Mouse (Mus musculus): ENCODE results near the gene Sh3pxd2a. TPM values are rescaled to one million over a fixed set of nuclear protein-coding genes. Genes with fewer than 3 reads are reported as not detected.

Gene Sh3pxd2a
- total and polyA plus RNA-seq, 3 experiments, result 1.3 to 4.6 (median 3.2) TPM

DNA sequence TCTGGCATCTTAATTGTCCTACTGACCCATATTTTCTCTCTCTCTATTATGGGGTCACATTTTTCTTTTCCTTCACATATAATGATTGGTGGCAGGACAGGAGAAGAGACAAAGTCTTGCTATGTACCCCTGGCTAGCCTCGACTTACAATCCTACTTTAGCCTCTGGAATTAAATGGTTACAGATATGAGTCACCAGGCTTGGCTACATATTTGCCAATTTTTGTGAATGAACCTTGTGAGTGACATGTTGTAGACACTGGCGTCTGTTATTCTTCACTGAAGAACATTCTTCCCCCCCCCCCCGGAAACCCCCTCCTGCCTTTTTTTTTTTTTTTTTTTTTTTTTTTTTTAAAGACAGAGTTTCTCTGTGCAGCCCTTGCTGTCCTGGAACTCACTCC lies 19.1 kb upstream of the Sh3pxd2a start:
- Histone ChIP-seq H3K9ac (ENCODE audit: insufficient read depth, low read depth) (no peak overlapping the region), H3K4me3 (replicated peaks in 1 of 3; ENCODE audit: low read depth in 2 of 3, low read length in 2 of 3, poor library complexity in 1 of 3) (no peak overlapping the region), H3K79me2 (replicated peaks; ENCODE audit: control insufficient read depth, extremely low read depth, insufficient read depth, poor library complexity, severe bottlenecking) (no peaks in the 10 kb centered on the region), H3K36me3 (replicated peaks in 1 of 2; ENCODE audit: control insufficient read depth in 1 of 2, insufficient read depth in 1 of 2, low read length in 1 of 2) (no peaks in the 10 kb centered on the region), H3K4me2 (ENCODE audit: insufficient read depth, low read depth, poor library complexity, severe bottlenecking) (no peak overlapping the region), H3K4me1 (ENCODE audit: control insufficient read depth in 1 of 2, insufficient read depth in 2 of 2) (peaks cover 9 to 22% of the 10 kb centered on the region in 2 experiments), H3K9me3 (replicated peaks; ENCODE audit: low read length) (peaks cover 6% of the 10 kb centered on the region), H3K27me3 (replicated peaks) (no peaks in the 10 kb centered on the region), H3K27ac (ENCODE audit: insufficient read depth, low read depth) (no peak overlapping the region)
- peak; percentile 34; the same call in 1 of the 2 replicates for TF ChIP-seq ZNF384 (IDR thresholded peaks at IDR 0.05; ENCODE audit: low read depth, low read length)
- TF ChIP-seq MXI1 (IDR thresholded peaks at IDR 0.05; ENCODE audit: low read depth, low read length), result no peak
- dilution Hi-C loops (cut with MboI; ENCODE audit: extremely low pct_ligation_motif_present, extremely low pct_unique_long_range_greater_than_20kb, low sequenced_read_pairs), result no loop called here
- no peak for DNase-seq (ENCODE audit: extremely low read depth)
- in situ Hi-C loops (cut with MboI; ENCODE audit: low pct_ligation_motif_present, low pct_unique_long_range_greater_than_20kb, low sequenced_read_pairs), result no loop called here

- H3K4me3 ChIP-seq (replicated peaks in 1 of 3; ENCODE audit: low read depth in 2 of 3, low read length in 2 of 3, poor library complexity in 1 of 3), result no peak overlapping the region
- in situ Hi-C loops (cut with MboI; ENCODE audit: low pct_ligation_motif_present, low pct_unique_long_range_greater_than_20kb, low sequenced_read_pairs), result no loop called here
- TF ChIP-seq ETS1 (conservative IDR thresholded peaks at IDR 0.05; ENCODE audit: low read depth, low read length) (no peak), MEF2A (IDR thresholded peaks at IDR 0.05; ENCODE audit: borderline replicate concordance, low read depth, low read length) (no peak)
- no peak overlapping the region for H3K4me2 ChIP-seq (ENCODE audit: insufficient read depth, low read depth, poor library complexity, severe bottlenecking)
- DNase-seq (ENCODE audit: extremely low read depth), result no peak
- H3K27ac ChIP-seq (ENCODE audit: insufficient read depth, low read depth), result no peak overlapping the region
- H3K9ac ChIP-seq (ENCODE audit: insufficient read depth, low read depth), result no peak overlapping the region
- H3K36me3 ChIP-seq (replicated peaks in 1 of 2; ENCODE audit: control insufficient read depth in 1 of 2, insufficient read depth in 1 of 2, low read length in 1 of 2), result no peaks in the 10 kb centered on the region
- H3K79me2 ChIP-seq (replicated peaks; ENCODE audit: control insufficient read depth, extremely low read depth, insufficient read depth, poor library complexity, severe bottlenecking), result no peaks in the 10 kb centered on the region; the same call in 1 of the 2 replicates
- dilution Hi-C loops (cut with MboI; ENCODE audit: extremely low pct_ligation_motif_present, extremely low pct_unique_long_range_greater_than_20kb, low sequenced_read_pairs), result no loop called here
- peaks cover 2 to 4% of the 10 kb centered on the region in 2 experiments; a peak in 2 of 4 replicates for H3K4me1 ChIP-seq (ENCODE audit: control insufficient read depth in 1 of 2, insufficient read depth in 2 of 2)
- no peaks in the 10 kb centered on the region for H3K27me3 ChIP-seq (replicated peaks)
- peaks cover 2% of the 10 kb centered on the region for H3K9me3 ChIP-seq (replicated peaks; ENCODE audit: low read length)
Observed at GRCm38 (mm10) chr19:47473453-47473852, 9.3 kb upstream of the Sh3pxd2a start.

- Histone ChIP-seq H3K79me2 (replicated peaks; ENCODE audit: control insufficient read depth, extremely low read depth, insufficient read depth, poor library complexity, severe bottlenecking) (no peaks in the 10 kb centered on the region; the same call in 1 of the 2 replicates), H3K27me3 (replicated peaks) (no peaks in the 10 kb centered on the region), H3K36me3 (replicated peaks in 1 of 2; ENCODE audit: control insufficient read depth in 1 of 2, insufficient read depth in 1 of 2, low read length in 1 of 2) (no peaks in the 10 kb centered on the region), H3K4me1 (ENCODE audit: control insufficient read depth in 1 of 2, insufficient read depth in 2 of 2) (peaks cover 2 to 4% of the 10 kb centered on the region in 2 experiments; a peak in 2 of 4 replicates), H3K9me3 (replicated peaks; ENCODE audit: low read length) (peaks cover 2% of the 10 kb centered on the region), H3K4me3 (replicated peaks in 1 of 3; ENCODE audit: low read depth in 2 of 3, low read length in 2 of 3, poor library complexity in 1 of 3) (no peak overlapping the region), H3K27ac (ENCODE audit: insufficient read depth, low read depth) (no peak overlapping the region), H3K4me2 (ENCODE audit: insufficient read depth, low read depth, poor library complexity, severe bottlenecking) (no peak overlapping the region), H3K9ac (ENCODE audit: insufficient read depth, low read depth) (no peak overlapping the region)
- TF ChIP-seq MXI1 (IDR thresholded peaks at IDR 0.05; ENCODE audit: low read depth, low read length), result no peak
- TF ChIP-seq ZKSCAN1 (IDR thresholded peaks at IDR 0.05; ENCODE audit: borderline replicate concordance, low read depth, low read length), result no peak
- TF ChIP-seq USF2 (conservative IDR thresholded peaks at IDR 0.05; ENCODE audit: low read depth, low read length), result no peak
- TF ChIP-seq JUND (conservative IDR thresholded peaks at IDR 0.05; ENCODE audit: low read depth, low read length), result no peak
- TF ChIP-seq MAX (IDR thresholded peaks at IDR 0.05; ENCODE audit: low read length), result no peak
- no peak for TF ChIP-seq SMC3 (IDR thresholded peaks at IDR 0.05; ENCODE audit: low read depth, low read length)
- TF ChIP-seq MYC (IDR thresholded peaks at IDR 0.05; ENCODE audit: low read depth, low read length), result no peak
- no peak for TF ChIP-seq MAFK (IDR thresholded peaks at IDR 0.05; ENCODE audit: insufficient replicate concordance, low read length)
- no peak for TF ChIP-seq POLR2A (IDR thresholded peaks at IDR 0.05; ENCODE audit: low read depth, low read length)
- TF ChIP-seq ETS1 (conservative IDR thresholded peaks at IDR 0.05; ENCODE audit: low read depth, low read length), result no peak
- TF ChIP-seq TBP (conservative IDR thresholded peaks at IDR 0.05; ENCODE audit: low read depth, low read length), result no peak
- no peak for TF ChIP-seq ZC3H11A (IDR thresholded peaks at IDR 0.05; ENCODE audit: low read depth, low read length)
- no peak for TF ChIP-seq GABPA (IDR thresholded peaks at IDR 0.05; ENCODE audit: insufficient replicate concordance, low read depth, low read length)
- dilution Hi-C loops (cut with MboI; ENCODE audit: extremely low pct_ligation_motif_present, extremely low pct_unique_long_range_greater_than_20kb, low sequenced_read_pairs), result no loop called here
- in situ Hi-C loops (cut with MboI; ENCODE audit: low pct_ligation_motif_present, low pct_unique_long_range_greater_than_20kb, low sequenced_read_pairs), result no loop called here
- no peak for DNase-seq (ENCODE audit: extremely low read depth)
Observed at GRCm38 (mm10) chr19:47472881-47473400, 8.7 kb upstream of the Sh3pxd2a start.

Measured in CH12.LX (cell line).